Mouse (Mus musculus) v-Abl transformed pro-B cells (cell line): Measurements from ENCODE around the gene Gpr162.

ENCODE experiments used
- in situ Hi-C, 2 experiments: fragments of 400-800 bp; cut with MboI; formaldehyde crosslinking; loops; one replicate each; pipeline ENCODE4 v1.15.1; 2025; ENCODE audit not compliant: unreplicated experiment in 2 of 2

Gpr162 gene

DNA sequence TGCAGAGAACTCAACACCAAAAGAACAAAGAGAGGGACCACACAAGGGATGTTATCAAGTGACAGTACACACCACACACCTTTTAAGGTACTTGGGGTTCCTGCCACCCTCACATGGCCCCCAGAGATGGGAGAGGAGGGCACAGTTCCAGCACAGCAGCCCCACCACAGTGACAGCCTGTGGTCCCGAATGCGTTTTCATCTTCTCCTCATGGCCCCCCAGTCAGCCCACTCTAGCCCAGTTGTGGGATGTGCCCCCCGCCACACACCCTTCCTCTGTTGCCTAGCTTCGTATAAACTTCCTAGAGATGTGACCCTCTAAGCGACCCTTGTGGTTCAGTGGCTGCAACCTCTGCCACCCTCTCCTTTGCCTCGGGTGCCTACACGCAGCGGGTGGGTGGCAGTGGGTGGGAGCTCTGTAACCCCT, 22.2 kb upstream of the Gpr162 start:
- in situ Hi-C loops, result loop anchor here in 1 of 2 experiments (25.0 kb wide), 1 partner anchor 726 kb away; no protein-coding TSS in a partner anchor

GRCm38 (mm10) chr6:124884714-124885500, 21.1 kb upstream of the Gpr162 start:
- in situ Hi-C loops, result loop anchor here in 1 of 2 experiments (25.0 kb wide), 1 partner anchor 727 kb away; no protein-coding TSS in a partner anchor

DNA sequence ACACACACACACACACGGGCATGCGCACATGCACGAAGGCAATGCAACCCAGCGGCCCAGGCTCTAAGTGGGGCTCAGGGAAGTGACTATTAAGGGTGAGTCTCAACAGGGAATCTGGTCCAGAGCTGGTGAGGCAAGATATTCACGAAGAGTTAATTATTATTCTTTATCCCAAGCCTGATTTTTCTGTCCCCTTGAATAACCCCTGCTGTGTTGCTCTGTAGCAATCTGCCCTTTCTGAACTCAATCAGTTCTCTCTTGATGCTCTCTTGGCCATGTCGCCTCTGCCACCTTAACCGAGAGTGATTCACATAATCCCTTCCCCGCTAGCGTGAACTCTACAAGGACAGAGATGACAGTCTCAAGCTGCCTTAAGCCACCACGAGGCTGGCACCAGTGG, 19.6 kb upstream of the Gpr162 start:
- in situ Hi-C loops, result loop anchor here in 1 of 2 experiments (25.0 kb wide), 1 partner anchor 729 kb away; no protein-coding TSS in a partner anchor

DNA sequence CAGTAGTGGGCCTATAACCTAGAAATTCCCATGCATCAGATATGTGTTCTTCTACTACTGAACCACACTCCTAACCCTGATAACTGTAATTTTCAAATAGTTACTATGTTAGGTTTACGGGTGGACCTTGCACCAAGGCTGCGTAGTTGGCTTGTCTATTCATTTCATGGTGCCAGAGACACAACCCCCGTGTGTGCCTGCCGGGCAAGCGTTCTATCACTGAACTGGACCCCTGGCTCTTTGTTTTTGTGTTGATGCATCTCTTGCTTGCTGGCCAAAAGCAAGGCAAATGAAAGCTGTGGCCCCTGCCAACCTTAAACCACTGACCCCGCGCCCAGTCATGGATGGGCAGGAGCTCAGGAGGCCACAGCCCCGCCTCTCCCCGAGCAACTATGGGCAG, 18.0 kb upstream of the Gpr162 start:
- in situ Hi-C loops, result loop anchor here in 1 of 2 experiments (25.0 kb wide), 1 partner anchor 730 kb away; no protein-coding TSS in a partner anchor

DNA sequence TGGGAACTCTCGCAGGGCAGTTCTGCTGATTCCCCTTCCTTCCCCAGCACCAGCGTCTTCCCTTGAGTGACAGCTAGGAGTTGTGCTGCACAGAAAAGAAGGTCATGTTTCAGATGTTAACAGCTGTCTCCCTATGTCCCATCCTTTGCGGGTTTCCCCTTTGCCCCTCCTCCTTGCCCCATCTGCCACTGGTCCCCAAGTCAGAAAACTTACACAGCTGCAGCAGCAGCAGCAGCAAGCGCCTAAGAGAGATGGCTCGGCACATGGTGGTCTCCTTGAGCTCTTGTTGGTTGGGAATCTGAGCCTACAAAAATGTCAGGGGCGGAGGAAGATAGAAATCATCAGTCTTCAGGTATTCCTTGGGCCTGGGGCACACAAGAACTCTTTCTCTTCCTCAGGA, 15.6 kb upstream of the Gpr162 start:
- in situ Hi-C loops, result loop anchor here in 1 of 2 experiments (25.0 kb wide), 1 partner anchor 733 kb away; no protein-coding TSS in a partner anchor

DNA sequence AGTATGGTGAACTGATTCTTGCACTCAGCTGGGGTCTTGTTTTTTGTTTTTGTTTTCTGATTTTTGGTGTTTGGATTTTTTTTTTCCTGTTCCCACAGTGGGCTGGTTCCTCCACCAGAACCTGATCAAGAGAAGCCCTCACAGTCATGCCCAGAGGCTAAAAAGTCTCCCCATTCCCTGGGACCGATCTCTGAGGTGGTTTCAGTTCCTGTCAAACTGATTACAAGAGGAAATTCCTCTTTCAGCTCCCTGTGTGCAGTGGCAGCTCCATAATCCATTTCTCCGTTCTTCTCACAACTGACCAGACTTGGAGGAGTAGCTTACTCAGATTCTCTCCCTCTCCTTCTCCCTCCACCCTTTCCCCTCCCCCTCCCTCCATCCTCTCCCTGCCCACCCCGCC, 10.6 kb upstream of the Gpr162 start:
- in situ Hi-C loops, result loop anchor here in 1 of 2 experiments (25.0 kb wide), 1 partner anchor 738 kb away; no protein-coding TSS in a partner anchor

- in situ Hi-C loops, result loop anchor here in 1 of 2 experiments (25.0 kb wide), 1 partner anchor 746 kb away; no protein-coding TSS in a partner anchor
These were observed 2.8 kb upstream of the Gpr162 start for GRCm38 (mm10) chr6:124866560-124866959.

GRCm38 (mm10) chr6:124865766-124866362, 2.1 kb upstream of the Gpr162 start:
- in situ Hi-C loops, result loop anchor here in 1 of 2 experiments (25.0 kb wide), 1 partner anchor 746 kb away; no protein-coding TSS in a partner anchor

- in situ Hi-C loops, result loop anchor here in 1 of 2 experiments (25.0 kb wide), 1 partner anchor 749 kb away; no protein-coding TSS in a partner anchor
These were observed 592 bp downstream of the Gpr162 start for GRCm38 (mm10) chr6:124863125-124863657.

DNA sequence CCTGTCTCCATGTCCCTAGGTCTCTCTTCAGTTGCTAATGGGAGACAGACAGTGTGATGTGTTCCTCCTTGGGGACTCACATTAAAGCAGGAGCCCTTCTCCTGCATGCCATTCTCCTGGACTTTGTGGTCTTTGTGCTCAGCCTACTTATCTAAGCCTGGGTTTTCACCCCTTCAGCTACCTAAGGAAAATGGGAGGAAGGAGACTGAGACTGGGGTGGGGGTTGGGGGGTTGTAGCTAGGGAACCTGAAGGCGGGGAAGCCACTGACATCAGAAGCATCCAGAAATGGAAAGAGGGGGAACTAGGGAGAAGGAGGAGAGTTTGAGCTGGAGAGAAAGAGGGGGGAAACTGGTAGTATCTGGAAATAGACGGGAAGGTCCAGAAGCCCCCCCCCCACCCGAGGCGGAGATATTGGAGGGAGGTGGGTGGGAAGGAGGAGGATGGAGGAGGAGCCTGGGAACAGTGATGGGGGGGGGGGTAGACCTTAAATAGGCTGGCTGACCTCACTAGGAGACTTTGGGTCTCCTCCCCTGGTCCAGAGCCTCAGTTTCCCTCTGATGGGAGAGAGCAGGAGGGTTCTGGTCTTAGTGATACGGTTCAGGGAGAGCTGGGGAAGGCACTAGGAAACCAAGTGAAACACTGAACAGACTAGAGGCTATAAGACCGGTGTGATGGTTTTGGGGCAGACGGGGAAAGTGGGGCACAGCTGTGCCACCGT, 1.2 kb downstream of the Gpr162 start:
- in situ Hi-C loops, result loop anchor here in 1 of 2 experiments (25.0 kb wide), 1 partner anchor 750 kb away; no protein-coding TSS in a partner anchor

DNA sequence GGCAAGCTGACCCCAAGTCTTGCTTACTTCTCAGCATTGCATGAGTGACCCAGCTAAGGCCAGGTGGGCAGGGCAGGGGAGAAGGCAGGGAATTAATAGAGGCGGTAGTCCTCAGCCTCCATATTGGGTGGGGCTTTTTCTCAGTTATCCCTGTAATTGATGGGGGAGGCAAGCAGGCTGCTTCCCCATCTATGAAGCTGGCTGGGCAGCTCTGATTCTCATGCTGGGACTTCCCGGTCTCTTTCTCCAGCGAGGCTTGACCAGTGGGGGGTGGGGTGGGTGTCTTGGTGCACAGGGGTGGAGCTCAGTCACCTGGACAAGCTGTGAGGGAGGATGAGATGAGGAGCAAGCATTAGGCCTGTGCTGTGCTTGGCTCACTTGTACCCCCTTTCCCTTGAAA, 2.0 kb downstream of the Gpr162 start:
- in situ Hi-C loops, result loop anchor here in 1 of 2 experiments (25.0 kb wide), 1 partner anchor 750 kb away; no protein-coding TSS in a partner anchor

DNA sequence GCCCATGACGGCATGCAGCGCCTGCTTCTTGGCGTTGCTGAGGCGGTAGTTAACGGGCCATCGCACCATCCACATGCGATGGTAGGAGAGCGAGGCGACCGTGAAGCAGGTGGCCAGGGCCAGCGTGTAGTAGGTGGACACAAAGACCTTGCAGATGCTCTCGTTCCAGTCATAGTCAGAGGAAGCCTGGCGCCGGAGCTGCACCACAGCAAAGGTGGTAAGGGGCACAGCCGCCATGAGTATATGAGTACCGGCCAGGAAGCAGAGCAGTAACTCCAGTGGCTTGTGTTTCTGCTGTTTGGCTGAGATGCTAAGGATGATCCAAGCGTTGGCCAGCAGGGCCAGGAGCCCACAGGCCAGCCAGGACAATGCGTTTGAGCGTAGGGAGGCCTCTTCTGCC, 2.5 kb downstream of the Gpr162 start:
- in situ Hi-C loops, result loop anchor here in 1 of 2 experiments (25.0 kb wide), 1 partner anchor 751 kb away; no protein-coding TSS in a partner anchor

DNA sequence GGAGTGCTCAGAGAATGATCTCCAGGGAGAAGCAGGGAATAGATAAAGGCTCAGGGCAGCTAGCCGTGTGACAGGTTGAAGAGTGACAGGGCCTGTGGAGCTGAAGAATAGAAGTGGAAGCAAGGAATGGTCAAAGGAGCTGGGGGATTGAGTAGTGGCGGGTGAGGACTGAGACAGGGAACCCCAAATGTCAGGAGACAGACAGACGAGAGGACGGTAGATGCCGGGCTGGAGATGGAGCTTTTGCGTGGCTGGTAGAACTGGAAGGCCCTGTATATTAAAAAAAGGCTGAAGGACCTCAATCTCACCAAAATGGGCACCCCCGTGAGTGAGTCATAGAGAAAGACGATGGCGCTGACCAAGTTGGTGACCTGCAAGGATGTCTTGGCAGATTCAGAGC, 3.3 kb downstream of the Gpr162 start:
- in situ Hi-C loops, result loop anchor here in 1 of 2 experiments (25.0 kb wide), 1 partner anchor 752 kb away; no protein-coding TSS in a partner anchor

DNA sequence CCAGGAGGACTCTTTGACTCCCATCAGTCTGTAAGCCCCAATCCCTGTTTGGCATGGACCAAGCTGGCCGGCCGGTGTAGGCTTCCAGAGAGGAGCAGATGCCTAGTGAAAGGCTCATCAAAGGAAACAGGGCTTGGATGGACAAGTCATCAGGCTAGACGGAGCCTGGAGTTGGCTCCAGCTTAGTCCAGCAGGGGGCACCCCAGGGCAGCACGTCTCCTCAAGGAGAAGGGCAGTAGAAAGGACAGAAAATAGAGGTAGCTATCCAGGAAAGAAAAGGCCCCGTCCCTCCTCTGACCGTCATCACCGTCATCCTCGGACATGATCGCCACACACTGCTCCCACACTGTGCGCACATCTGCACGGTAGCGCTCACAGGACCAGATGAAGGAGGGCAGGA, 4.1 kb downstream of the Gpr162 start:
- in situ Hi-C loops, result loop anchor here in 1 of 2 experiments (10.0 to 25.0 kb wide), 2 partner anchors 105 to 753 kb away; partner anchors contain the start of gene Cops7a

DNA sequence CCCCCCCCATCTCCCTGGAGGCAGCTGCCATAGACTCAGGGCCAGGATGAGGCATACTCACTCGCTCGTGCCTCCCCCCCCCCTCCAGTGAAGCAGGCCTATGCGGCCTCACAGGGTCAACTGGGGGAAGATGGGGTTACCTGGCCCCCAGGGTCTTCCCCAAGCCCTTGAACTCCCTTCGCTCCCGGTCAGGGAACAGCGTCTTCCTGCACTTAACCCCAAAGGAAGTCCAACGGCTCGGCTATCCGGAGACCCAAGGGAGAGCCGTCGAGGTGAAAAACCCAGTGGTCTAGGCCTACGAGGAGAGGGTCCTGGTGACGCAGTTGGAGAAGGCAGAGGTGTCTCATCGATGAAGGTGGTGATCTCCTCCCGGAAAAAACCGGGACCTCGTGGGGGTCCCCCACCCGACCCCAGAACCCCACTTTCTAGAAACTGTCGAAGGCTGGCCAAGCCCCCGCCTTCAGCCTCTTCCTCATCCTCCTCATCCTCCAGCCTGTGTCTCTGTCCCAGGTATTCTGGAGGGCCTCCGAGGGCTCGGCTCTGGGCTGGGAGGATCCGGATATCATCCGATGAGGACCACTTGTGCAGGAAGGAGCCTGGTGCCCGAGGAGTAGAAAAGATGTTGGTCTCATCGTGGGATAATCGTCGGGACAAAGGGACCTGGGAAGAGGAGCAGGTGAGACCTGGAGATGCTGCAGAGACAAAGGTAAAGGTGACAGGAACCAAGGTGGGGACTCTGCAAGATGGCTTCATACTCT, 5.0 kb downstream of the Gpr162 start:
- in situ Hi-C loops, result loop anchor here in 1 of 2 experiments (10.0 to 25.0 kb wide), 2 partner anchors 106 to 754 kb away; partner anchors contain the start of gene Cops7a

DNA sequence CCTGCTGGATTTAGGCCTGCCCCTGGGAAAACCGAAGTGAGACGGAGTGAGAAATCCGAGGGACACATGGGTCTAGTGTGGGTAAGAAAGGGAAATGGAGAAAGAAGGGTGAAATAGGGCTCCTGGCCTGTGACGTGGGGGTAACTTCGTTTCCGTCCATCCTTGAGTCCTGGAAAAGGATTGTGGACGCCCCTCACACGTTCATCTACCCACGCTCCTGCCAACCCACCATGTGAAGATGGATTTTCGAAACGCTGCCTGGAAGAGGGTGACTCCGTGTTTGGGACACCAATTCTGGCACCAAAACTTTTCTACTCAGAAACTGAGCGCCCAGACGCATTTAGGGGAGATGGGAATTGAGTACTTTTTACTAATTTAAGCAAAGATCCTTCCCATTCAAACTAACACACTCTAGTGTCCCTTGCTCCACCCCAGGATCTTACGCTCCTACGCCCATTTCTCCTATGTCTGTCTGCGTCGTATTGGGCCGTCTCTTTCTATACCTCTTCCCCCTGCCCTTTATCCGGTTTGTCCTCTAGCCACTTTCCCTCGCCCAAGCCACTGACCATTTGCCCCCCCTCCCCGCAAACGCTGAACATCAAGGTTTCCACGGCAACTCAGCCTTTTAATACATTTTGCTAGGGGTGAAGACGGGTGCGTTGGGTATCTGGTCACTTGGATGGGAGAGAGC, 5.8 kb downstream of the Gpr162 start:
- in situ Hi-C loops, result loop anchor here in 1 of 2 experiments (10.0 to 25.0 kb wide), 2 partner anchors 107 to 754 kb away; partner anchors contain the start of gene Cops7a

DNA sequence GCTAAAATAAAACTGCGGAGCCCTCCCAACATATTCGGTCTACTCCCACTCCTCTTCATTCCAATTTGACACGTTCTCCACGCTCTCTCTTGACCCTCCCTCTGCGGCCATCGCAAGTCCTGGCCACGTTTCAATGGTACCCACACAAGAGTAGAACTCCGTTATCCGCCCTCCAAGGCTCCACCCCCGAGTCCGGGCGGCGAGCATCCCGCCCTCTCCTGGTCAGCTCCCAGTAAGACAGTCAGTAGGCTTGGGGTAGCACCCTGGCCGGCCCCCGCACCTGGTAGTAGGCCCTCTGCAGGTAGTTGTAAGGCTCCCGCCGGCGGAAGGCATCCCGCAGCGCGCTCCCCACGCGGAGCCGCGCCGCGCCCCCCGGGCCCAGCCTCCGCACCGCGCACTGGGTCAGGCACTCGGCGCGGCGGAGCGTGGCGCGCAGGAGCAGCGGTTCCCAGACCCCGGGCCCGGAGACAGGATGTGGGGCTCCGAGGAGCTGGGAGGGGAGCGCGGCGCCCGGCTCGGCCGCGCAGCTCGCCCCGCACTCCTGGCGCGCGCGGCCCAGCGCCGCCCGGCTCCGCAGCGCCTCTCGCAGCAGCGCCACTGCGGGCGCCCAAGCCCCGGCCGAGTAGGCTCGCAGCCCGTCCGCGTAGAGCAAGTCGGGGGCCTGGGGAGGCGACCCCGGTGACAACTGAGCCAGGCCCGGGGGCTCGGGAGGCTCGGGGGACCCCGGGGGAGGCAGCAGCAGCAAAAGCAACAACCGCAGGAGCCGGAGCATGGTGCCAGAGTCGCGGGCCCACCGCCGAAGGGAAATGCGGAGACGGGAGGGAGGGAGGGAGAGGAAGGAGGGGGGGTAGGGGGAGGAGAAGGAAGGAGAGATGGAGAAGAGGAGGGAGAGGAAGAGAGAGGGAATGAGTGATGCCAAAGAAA, 6.6 kb downstream of the Gpr162 start, which contains the start of gene P3h3:
P3h3 (minus strand) TSS at position 837 of the 924 bp plus-strand sequence.
- in situ Hi-C loops, result loop anchor here in 1 of 2 experiments (10.0 to 25.0 kb wide), 2 partner anchors 108 to 755 kb away; partner anchors contain the start of gene Cops7a
